Mouse (Mus musculus) brain, embryonic 14.5 days (tissue): ENCODE measurements at regions not wholly inside any gene's neighbourhood (a gene's known extent, or its start where the extent isn't known, plus 50 kb on each side); places are given as distances from the start of the nearest gene placed in this dataset.

ENCODE experiments used
- CTCF ChIP-seq: fragments of 200-500 bp; IDR thresholded peaks from 2 replicates; pipeline ENCODE4 v1.5.1; 2012; ENCODE audit warnings: inconsistent platforms, mild to moderate bottlenecking, moderate library complexity, borderline replicate concordance; ENCODE audit not compliant: insufficient read depth, insufficient read length; ENCODE audit errors: extremely low read depth
- POLR2A ChIP-seq: fragments of 200-500 bp; IDR thresholded peaks from 2 replicates; pipeline ENCODE4 v1.6.1; 2012; ENCODE audit warnings: mild to moderate bottlenecking, inconsistent platforms, borderline replicate concordance; ENCODE audit not compliant: poor library complexity, insufficient read depth, insufficient read length, severe bottlenecking; ENCODE audit errors: extremely low read depth

- no peak for TF ChIP-seq CTCF
- TF ChIP-seq POLR2A: no peak
Observed at GRCm38 (mm10) chr12:26906126-26906525, 436.2 kb downstream of the Sox11 start.
